ENCODE assay signal across 8 mouse cellular contexts in genomic region chr11:76243811-76244546, GRCm38 (mm10). TPM values are rescaled to one million over a fixed set of nuclear protein-coding genes. Genes with fewer than 3 reads are reported as not detected.
DNase-seq lines count a peak whose midpoint lies in the region; ATAC-seq and TF ChIP-seq lines count a peak whose summit lies in the region.

No protein-coding gene starts in this region.

- H3K4me2 ChIP-seq in kidney, postnatal 0 days (ENCODE audit: low read length) = peak overlapping the region; percentile 76
- peak overlapping the region; percentile 81 for H3K4me2 ChIP-seq in hindbrain, embryonic 14.5 days (replicated peaks)
- H3K4me2 ChIP-seq in midbrain, embryonic 15.5 days = peak overlapping the region; percentile 74

- peaks cover 9% of the 10 kb centered on the region for H3K4me1 ChIP-seq in kidney, postnatal 0 days (replicated peaks; ENCODE audit: insufficient read depth, low read length)
- peaks cover 18% of the 10 kb centered on the region for H3K4me1 ChIP-seq in hindbrain, embryonic 14.5 days (replicated peaks; ENCODE audit: control insufficient read depth, insufficient read depth, low read length)
- H3K4me1 ChIP-seq in midbrain, embryonic 15.5 days = peaks cover 35% of the 10 kb centered on the region

- H3K27me3 ChIP-seq in kidney, postnatal 0 days (ENCODE audit: insufficient read depth, low read length) = no peaks in the 10 kb centered on the region
- H3K27me3 ChIP-seq in hindbrain, embryonic 14.5 days (ENCODE audit: control insufficient read depth, insufficient read depth, low read length) = no peaks in the 10 kb centered on the region
- no peaks in the 10 kb centered on the region for H3K27me3 ChIP-seq in midbrain, embryonic 15.5 days (replicated peaks)

- intact Hi-C loops in left cerebral cortex, postnatal 25 days (cut with DNase I) = loop anchor here (2.0 kb wide), 1 partner anchor 65 kb away; the partner anchor contains the start of genes Fam57a and Vps53

- peak overlapping the region; percentile 83 for H3K9ac ChIP-seq in kidney, postnatal 0 days (ENCODE audit: low read depth, low read length)
- H3K9ac ChIP-seq in hindbrain, embryonic 14.5 days = peak overlapping the region; percentile 92
- H3K9ac ChIP-seq in midbrain, embryonic 15.5 days = peak overlapping the region; percentile 81

- H3K27ac ChIP-seq in kidney, postnatal 0 days = peak overlapping the region; percentile 73; the same call in 1 of the 2 replicates
- peak overlapping the region; percentile 87; the same call in 1 of the 2 replicates for H3K27ac ChIP-seq in hindbrain, embryonic 14.5 days
- peak overlapping the region; percentile 81 for H3K27ac ChIP-seq in midbrain, embryonic 15.5 days

- peaks cover 12% of the 10 kb centered on the region; the same call in 1 of the 2 replicates for H3K36me3 ChIP-seq in kidney, postnatal 0 days (ENCODE audit: insufficient read depth, low read length)
- H3K36me3 ChIP-seq in hindbrain, embryonic 14.5 days (replicated peaks; ENCODE audit: control insufficient read depth, insufficient read depth) = peaks cover 23% of the 10 kb centered on the region
- H3K36me3 ChIP-seq in midbrain, embryonic 15.5 days (replicated peaks) = no peaks in the 10 kb centered on the region; the same call in 1 of the 2 replicates

- no peak for TF ChIP-seq CTCF in kidney, postnatal 0 days (IDR thresholded peaks at IDR 0.05; ENCODE audit: low read depth)

- DNase-seq in kidney, postnatal 0 days (ENCODE audit: low spot score) = no peak
- no peak for DNase-seq in kidney, postnatal 4 days
- peak; percentile 42 for DNase-seq in brain, adult 2 months (ENCODE audit: low read depth, low spot score)
- DNase-seq in hindbrain, embryonic 14.5 days (ENCODE audit: low spot score) = no peak
- DNase-seq in left cerebral cortex, postnatal 25 days (ENCODE audit: low spot score in 2 of 2) = no peak
- DNase-seq in layer of hippocampus, postnatal 10 days (ENCODE audit: low spot score in 2 of 2) = no peak
- no peak for DNase-seq in urinary bladder, postnatal 10 days (ENCODE audit: low spot score)

- WGBS in kidney, postnatal 0 days = 2% methylated on average over 34 of the region's 34 CpGs
- WGBS in hindbrain, embryonic 14.5 days = 4% methylated on average over 34 of the region's 34 CpGs
- 5% methylated on average over 34 of the region's 34 CpGs for WGBS in midbrain, embryonic 15.5 days

- ATAC-seq in kidney, postnatal 0 days (replicated peaks; ENCODE audit: low FRiP score, low read depth) = peak; percentile 57
- 0 out of 2 replicates have a peak, but pooled peaks have one; percentile 32 for ATAC-seq in hindbrain, embryonic 14.5 days (ENCODE audit: low FRiP score)
- no peak; the same call in 1 of the 2 replicates for ATAC-seq in midbrain, embryonic 15.5 days (replicated peaks)

- peak overlapping the region; percentile 76 for H3K4me3 ChIP-seq in kidney, postnatal 0 days (replicated peaks; ENCODE audit: low read depth, low read length)
- H3K4me3 ChIP-seq in hindbrain, embryonic 14.5 days (replicated peaks; ENCODE audit: low read length) = peak overlapping the region; percentile 92
- H3K4me3 ChIP-seq in midbrain, embryonic 15.5 days = peak overlapping the region; percentile 75

- no peaks in the 10 kb centered on the region for H3K9me3 ChIP-seq in kidney, postnatal 0 days (replicated peaks; ENCODE audit: low read length)
- H3K9me3 ChIP-seq in hindbrain, embryonic 14.5 days (ENCODE audit: control insufficient read depth, low read length) = no peaks in the 10 kb centered on the region
- no peaks in the 10 kb centered on the region for H3K9me3 ChIP-seq in midbrain, embryonic 15.5 days

RNA-seq across cellular contexts. Expression of gene Glod4, which starts 0.5 kb away (rescaled TPM):
- polyA plus RNA-seq in kidney, postnatal 0 days (2015; fragmentation: Nextera tagmentation; extraction: Ambion mirVana) = 131 and 132 TPM in 2 replicates
- 127 TPM in 2 replicates for polyA plus RNA-seq in hindbrain, embryonic 14.5 days (2014; fragmentation: Nextera tagmentation; extraction: Ambion mirVana)
- 121 and 123 TPM in 2 replicates for polyA plus RNA-seq in midbrain, embryonic 15.5 days (2015; fragmentation: Nextera tagmentation; extraction: Ambion mirVana)
- 10 to 100 TPM; 49.2 to 55.2 TPM for total RNA-seq in left cerebral cortex, postnatal 25 days (2021)
- total RNA-seq in layer of hippocampus, postnatal 10 days (2021) = 10 to 100 TPM; 48.6 to 66.6 TPM

RNA-seq across cellular contexts. Expression of gene Mrm3, which starts 0.5 kb away (rescaled TPM):
- 20.8 and 21.2 TPM in 2 replicates for polyA plus RNA-seq in kidney, postnatal 0 days (2015; fragmentation: Nextera tagmentation; extraction: Ambion mirVana)
- 23.3 and 25.0 TPM in 2 replicates for polyA plus RNA-seq in hindbrain, embryonic 14.5 days (2014; fragmentation: Nextera tagmentation; extraction: Ambion mirVana)
- 25.8 and 27.0 TPM in 2 replicates for polyA plus RNA-seq in midbrain, embryonic 15.5 days (2015; fragmentation: Nextera tagmentation; extraction: Ambion mirVana)
- total RNA-seq in left cerebral cortex, postnatal 25 days (2021) = 10 to 100 TPM; 16.8 to 18.3 TPM
- 10 to 100 TPM; 17.6 to 18.2 TPM for total RNA-seq in layer of hippocampus, postnatal 10 days (2021)

RNA-seq across cellular contexts. Expression of gene Gemin4, which starts 26.5 kb away (rescaled TPM):
- 17.4 and 20.4 TPM in 2 replicates for polyA plus RNA-seq in kidney, postnatal 0 days (2015; fragmentation: Nextera tagmentation; extraction: Ambion mirVana)
- polyA plus RNA-seq in hindbrain, embryonic 14.5 days (2014; fragmentation: Nextera tagmentation; extraction: Ambion mirVana) = 13.9 and 19.7 TPM in 2 replicates
- polyA plus RNA-seq in midbrain, embryonic 15.5 days (2015; fragmentation: Nextera tagmentation; extraction: Ambion mirVana) = 13.2 and 15.6 TPM in 2 replicates
- 1 to 10 TPM; 4.6 to 8.8 TPM for total RNA-seq in left cerebral cortex, postnatal 25 days (2021)
- total RNA-seq in layer of hippocampus, postnatal 10 days (2021) = 10 to 100 TPM; 11.5 to 11.6 TPM

RNA-seq across cellular contexts. Expression of gene Dbil5, which starts 26.6 kb away (rescaled TPM):
- 0.93 and 1.4 TPM in 2 replicates for polyA plus RNA-seq in kidney, postnatal 0 days (2015; fragmentation: Nextera tagmentation; extraction: Ambion mirVana)
- polyA plus RNA-seq in hindbrain, embryonic 14.5 days (2014; fragmentation: Nextera tagmentation; extraction: Ambion mirVana) = 0.62 TPM in 1 of 2 replicates, not detected in the other
- 0.54 and 0.74 TPM in 2 replicates for polyA plus RNA-seq in midbrain, embryonic 15.5 days (2015; fragmentation: Nextera tagmentation; extraction: Ambion mirVana)
- total RNA-seq in left cerebral cortex, postnatal 25 days (2021) = 1 to 10 TPM; 1.1 to 1.6 TPM
- 1 to 10 TPM in 1 of 2 experiments, under 1 TPM in 1; 0.69 to 1.3 TPM for total RNA-seq in layer of hippocampus, postnatal 10 days (2021)
